Mouse (Mus musculus) urinary bladder, postnatal 36 days (tissue): ENCODE results near the gene Btnl9.
A peak's percentile ranks its signal among the peaks of the same experiment; 100 is the strongest.
"Not testable (repeated sequence)": the region's sequence is repeated elsewhere in the genome, so short reads cannot be mapped to it uniquely, and the experiment has no call there.

ENCODE experiments used
- DNase-seq, 2 experiments: peaks; one replicate each; pipeline ENCODE4 v3.0.0; 2022; ENCODE audit warnings: low spot score in 2 of 2, mixed read lengths in 1 of 2

The Btnl9 gene

DNA sequence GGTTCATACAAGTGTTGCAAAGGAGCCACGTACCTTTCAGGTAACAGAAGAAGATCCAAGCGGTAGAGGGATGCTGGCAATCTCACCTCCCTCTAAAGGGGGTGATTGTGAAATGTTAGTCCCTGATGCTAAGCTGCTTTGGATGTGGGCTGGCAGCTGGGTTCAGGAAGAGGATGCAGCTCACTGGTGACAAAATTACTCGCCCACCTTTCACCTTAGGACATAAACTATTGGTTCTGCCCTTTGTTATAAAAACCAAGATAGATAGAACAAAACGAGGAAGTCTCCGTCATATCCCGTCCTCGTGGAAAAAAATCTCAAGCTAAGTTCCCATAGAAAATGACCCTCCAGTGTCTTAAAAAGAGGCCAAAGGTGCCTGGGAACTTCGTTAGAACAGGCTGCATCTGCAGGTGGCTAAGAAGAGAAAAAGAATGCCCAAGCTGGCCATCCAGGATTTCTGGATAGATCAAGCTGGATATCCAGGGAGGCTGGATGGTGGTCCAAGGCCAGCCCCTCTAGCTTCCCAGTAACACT lies at the start of gene Btnl9:
Btnl9 (minus strand) TSS at position 205 of the 534 bp plus-strand sequence.
- no peak for DNase-seq

DNA sequence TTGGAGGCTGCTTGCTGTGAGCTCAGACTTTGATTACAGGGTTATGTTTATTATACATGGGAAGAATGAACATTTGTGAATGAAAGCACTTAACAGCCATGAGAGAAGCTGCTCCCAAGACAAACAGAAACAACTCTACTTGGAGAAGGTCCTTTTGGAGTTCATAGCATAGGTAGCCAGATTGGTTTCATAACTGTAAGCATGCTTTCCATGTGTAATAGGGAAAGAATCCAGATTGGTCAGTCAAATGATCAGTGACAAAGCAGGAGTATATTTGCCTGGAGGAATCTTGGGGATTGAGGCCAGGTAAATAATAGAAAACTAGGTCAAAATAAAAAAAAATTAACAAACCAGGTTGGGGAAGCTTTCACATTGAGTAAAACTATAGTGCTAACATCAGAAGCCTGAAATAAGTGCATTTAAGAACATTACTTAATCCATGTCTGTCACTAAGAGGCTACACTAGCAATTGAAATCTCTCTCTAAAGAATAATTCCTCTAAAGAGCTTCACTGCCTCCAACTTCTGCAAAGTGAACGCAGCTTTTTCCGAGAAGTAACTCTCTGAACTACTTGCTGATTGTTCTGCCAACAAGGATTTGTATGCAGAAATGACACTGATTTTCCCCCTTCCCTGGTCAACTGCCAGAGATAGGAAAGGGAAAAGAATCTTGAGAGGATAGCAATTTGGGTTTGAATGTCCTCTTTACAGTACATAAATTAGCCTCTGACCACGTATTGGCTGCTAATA lies 48.7 kb upstream of the Btnl9 start:
- DNase-seq = no peak

GRCm38 (mm10) chr11:49232781-49233180 lies 45.8 kb upstream of the Btnl9 start:
- DNase-seq = no peak

DNA sequence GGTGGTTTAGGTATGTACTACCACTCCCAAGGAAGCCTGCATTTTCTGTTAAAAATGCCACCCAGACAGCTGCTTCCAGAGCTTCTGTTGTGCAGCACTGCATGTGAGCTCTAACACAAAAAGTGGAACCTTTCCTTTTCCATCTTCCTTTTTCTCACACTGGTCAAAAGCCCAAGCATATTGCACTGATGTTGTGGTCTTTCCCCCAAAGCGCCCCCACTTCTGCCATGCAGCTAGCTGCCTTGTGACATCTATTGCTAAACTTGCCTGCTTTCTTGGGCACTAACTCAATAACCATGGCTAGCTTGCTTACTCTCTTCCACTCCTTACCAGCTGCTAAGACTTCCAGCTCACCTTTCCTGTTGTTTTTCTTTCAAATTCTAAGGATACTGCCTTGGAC lies 37.5 kb upstream of the Btnl9 start:
- DNase-seq = no peak

GRCm38 (mm10) chr11:49219271-49219670 lies 32.3 kb upstream of the Btnl9 start:
- DNase-seq = no peak

GRCm38 (mm10) chr11:49213505-49213904 lies 26.5 kb upstream of the Btnl9 start:
- DNase-seq = no peak

DNA sequence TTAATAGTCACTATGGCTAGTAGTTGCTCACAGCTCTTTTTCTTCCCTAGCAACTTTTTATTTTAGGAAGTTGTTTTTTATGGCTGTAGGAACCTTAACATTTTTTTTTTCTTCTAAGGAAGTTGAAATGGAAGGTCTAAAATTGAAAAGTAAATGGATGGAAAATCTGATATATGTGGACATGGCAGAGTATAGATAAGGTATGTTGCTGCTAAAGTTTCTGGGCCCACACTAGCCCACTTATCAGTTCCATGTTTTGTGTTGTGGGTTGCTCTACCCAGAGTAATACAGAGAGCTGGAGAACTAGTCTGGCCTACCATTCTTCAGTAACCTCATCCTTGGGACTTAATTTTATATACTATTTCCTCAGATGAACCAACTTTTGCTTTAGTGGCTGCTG lies 25.6 kb upstream of the Btnl9 start:
- no peak for DNase-seq

- DNase-seq = no peak
Observed at GRCm38 (mm10) chr11:49207495-49207894, 20.5 kb upstream of the Btnl9 start.

DNA sequence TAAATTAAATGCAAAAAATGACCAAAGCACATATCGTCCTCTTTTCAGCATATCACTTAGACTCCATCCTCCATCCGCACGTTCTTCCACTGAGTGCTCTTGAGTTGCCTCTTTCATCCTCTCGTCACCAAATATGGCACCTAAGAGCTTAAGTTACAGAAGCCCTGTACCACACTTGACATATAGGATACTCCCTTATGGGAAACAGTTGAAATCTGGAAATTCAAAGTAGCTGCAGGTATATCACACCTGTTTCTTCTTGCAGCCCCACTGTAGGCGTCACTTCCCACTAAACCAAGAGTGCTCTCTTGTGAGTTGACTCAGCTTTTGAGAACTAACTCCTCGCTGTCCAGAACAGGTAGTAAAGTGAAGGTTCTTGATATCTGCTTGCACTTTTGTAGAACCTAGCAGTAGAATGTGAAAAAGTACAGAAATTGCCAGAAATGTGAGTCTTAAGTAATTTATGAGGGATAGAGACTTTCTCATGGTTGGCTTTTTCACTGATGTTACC lies 18.2 kb upstream of the Btnl9 start:
- DNase-seq = no peak

- DNase-seq = no peak
Observed at GRCm38 (mm10) chr11:49203771-49204497, 17.0 kb upstream of the Btnl9 start.

- peak; percentile 86 to 94 for DNase-seq
Observed at GRCm38 (mm10) chr11:49203129-49203768, 16.3 kb upstream of the Btnl9 start, which contains the start of gene Zfp62. Gene Zfp62, plus strand, starts transcription at chr11:49203292.

DNA sequence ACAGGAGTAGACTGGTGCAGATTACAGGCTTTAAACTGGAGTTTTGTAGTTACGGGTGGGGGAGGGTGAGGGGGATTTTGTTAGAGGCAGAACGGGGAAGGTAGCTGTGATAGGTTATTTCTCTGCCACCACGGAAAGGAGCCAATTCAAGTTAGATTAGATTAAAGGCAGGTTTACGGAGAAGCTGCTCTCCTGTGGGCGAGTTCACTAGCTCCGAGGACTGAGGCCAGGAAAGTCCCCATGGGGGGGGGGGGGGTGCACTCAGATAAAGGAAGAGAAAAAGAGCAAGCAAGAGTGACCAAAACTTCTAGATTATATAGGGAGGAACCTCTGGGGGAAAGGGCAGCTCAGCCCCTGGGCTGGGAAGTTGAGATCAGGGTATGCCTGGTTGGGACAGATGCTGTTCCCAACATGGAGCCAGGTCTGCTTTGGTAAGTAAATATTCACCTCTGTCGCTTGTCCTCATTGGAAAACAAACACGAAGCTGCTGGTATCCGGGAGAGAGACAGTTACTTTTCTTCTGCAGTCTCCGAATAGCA lies 15.6 kb upstream of the Btnl9 start:
- DNase-seq = peak in 1 of 2 experiments; percentile 28

DNA sequence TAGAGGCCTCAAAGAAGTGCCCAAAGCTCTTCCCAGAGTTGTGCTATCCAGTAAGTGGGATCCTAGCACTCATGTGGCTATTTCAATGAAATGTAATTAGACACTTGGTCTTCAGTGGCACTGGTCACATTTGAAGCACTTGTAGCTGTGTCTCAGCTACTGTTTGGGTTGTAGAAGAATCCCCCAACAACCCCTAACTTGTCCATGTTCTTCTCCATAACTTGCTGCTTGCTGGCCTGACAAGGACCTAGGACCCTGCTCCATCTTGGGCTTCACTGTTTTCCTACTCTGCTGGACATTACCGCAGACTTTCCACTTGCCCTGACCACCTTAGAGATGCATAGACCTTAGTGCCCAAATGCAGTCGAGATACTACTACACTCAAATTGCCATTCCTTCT lies 15.1 kb upstream of the Btnl9 start:
- DNase-seq = no peak

DNA sequence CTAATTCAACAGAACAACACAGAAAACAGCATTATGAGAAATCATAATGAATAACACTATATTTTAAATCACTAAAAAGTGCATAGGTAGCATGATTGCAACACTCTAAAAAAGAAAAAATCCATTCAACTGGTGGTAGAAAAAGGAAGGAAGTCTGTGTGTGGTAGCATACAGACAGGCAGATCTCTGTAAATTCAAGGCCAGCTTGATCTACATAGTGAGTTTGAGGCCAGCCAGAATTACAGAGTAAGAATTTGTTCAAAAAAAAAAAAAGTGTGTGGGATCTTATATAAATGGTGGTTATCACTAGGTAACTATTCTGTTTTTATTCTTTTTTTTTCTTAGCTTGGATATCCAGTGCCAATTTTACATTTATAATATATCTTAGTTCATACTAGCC lies 14.2 kb upstream of the Btnl9 start:
- DNase-seq = no peak

DNA sequence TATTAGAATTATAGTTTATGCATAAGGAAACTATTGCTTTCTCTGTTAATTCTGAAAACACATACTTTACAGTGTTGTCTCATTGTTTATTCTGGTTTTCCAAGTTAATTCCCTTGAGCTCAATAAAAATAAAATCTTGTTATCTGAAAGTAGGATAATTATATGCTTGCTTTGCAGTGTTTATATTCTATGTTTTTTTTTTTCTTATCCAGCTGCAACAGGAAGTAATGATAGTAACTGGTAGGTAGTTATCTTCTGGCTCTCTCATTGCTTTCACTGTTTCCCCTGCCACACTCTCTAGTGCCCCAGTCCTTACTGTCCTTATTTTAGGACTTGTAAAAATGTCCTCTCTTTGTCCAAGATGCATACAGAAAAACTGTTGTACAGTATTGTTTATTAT lies 13.7 kb upstream of the Btnl9 start:
- DNase-seq = no peak

GRCm38 (mm10) chr11:49195819-49196322 lies 8.9 kb upstream of the Btnl9 start:
- no peak for DNase-seq

DNA sequence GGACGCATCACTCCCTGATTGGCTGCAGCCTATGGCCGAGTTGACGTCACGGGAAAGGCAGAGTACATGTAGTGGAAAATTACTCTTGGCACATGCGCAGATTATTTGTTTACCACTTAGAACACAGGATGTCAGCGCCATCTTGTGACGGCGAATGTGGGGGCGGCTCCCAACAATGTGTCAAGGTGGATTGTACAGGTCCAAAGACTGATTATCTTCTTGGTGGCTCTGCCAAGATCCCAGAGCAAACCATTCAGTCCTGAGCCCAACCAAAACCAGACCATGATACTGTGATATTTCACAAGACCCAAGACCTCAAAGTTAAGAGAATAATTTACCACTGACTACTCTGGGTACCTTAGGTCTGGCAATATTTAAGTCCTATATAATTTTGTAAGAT lies 7.8 kb upstream of the Btnl9 start:
- not testable (repeated sequence) for DNase-seq

DNA sequence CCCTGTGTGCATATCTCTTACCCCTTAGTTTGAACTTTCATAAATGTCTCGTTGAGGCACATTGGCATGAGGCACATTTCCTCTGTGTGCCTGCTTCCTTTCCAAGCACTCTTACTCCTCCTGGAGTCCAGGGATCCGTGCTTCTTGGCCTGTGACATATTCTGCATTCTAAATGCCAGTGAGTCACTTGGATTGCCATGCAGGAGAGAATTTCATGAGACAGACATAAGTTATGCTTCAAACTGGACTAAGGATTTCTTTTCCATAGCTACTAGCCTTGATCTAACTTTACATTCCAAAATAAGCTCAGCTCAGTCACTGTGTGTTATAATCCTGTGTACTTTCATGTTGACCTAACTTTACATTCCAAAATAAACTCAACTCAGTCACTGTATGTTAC lies 4.1 kb upstream of the Btnl9 start:
- DNase-seq = no peak

DNA sequence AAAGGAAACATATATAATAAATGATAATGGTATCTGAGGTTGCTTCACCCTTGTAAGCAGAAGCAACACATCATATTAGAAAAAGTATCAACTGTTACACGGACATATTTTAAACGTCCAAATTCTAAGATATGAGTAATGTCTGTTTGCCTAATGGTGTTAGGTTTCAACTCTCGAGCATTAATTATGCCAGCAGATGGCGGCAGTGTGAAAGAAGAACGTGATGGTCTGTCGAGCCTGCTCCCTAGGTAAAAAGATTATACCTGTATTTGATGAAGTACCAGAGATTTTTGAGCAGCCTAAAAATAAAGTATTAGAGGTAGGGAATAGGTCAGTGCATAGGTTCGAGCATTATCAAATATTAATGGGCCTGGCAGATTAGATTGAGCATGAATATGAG lies 2.8 kb upstream of the Btnl9 start:
- DNase-seq = peak; percentile 55 to 62

GRCm38 (mm10) chr11:49187701-49188100 lies 742 bp upstream of the Btnl9 start:
- DNase-seq = no peak

- no peak for DNase-seq
Observed at GRCm38 (mm10) chr11:49186452-49186851, 507 bp downstream of the Btnl9 start.

DNA sequence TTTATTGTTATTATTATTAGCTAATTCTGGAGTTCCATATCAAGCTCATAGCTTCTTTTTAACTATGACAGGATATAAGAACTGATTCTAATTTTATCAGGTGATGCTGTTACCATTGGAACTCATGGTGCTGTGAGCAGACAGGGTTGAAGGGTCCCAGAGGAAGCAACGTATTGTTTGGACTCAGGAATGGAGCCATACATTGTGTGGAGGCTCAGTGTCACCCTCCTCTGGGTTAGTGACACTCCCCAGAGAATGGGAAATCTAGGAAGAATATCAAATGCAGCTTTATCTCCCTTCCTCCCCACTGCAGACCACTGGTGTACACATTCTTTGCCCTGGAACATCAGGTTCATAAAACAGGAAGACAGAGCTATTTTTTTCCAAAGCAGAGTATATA lies 3.8 kb downstream of the Btnl9 start:
- no peak for DNase-seq
